Mouse (Mus musculus): ENCODE data around the gene Acnat1. TPM values are rescaled to one million over a fixed set of nuclear protein-coding genes. Genes with fewer than 3 reads are reported as not detected.
"Not testable (repeated sequence)": the region's sequence is repeated elsewhere in the genome, so short reads cannot be mapped to it uniquely, and the experiment has no call there.

Gene Acnat1
- not detected for total RNA-seq (2018; cell fraction: chromatin; rRNA removed)
- not detected for total RNA-seq (2018; cell fraction: cytosol; rRNA removed)
- total RNA-seq (2018; cell fraction: nucleus; rRNA removed), result not detected
- polyA plus RNA-seq (2018), result not detected in 3 replicates

DNA sequence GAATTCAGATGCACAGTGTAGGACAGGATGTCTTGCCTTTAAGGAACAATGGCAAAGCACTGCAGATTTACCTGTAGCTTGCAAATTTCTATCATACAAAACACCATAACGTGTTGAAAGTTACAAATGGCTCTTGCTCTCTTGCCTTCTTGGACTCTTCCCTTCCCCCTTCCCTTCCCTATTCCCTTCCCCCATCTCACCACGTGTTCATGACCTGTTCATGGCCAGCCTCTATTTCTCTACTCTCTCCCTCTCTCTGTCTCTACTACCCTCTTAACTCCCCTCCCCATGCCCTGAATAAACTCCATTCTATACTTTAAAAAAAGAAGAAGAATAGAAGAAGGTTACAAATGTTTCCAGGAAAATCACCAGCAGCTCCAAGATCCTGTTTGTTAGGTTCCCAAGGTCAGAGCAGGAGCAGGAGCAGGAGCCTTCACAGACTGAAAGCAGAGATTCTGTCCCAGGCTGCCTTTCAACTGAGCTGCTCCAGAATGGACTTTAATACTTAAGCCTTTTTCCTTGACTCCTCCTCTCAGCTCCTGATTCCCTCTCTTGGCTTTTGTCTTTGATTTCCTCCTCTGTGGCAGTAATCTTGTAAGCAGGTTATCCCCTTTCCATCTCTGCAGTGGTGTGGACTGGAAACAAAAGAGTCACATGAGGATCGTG lies at the start of gene Acnat1:
TSS of gene Acnat1 (minus strand) at position 478 of the 666 bp plus-strand sequence.
- 59% methylated on average over 3 of the region's 3 CpGs for WGBS (ENCODE audit: missing documents)
- Histone ChIP-seq H3K79me2 (ENCODE audit: inconsistent target) (no peaks in the 10 kb centered on the region), H3K27ac (no peak within 1 kb of the TSS), H3K36me3 (ENCODE audit: inconsistent target) (no peaks in the 10 kb centered on the region), H3K4me3 (ENCODE audit: inconsistent target) (no peak within 1 kb of the TSS)

- Histone ChIP-seq H3K27ac (no peak overlapping the region), H3K79me2 (ENCODE audit: inconsistent target) (peaks cover 32% of the 10 kb centered on the region), H3K36me3 (ENCODE audit: inconsistent target) (no peaks in the 10 kb centered on the region), H3K4me3 (ENCODE audit: inconsistent target) (no peak overlapping the region)
- 94% methylated on average over 9 of the region's 9 CpGs for WGBS (ENCODE audit: missing documents)
Measured at GRCm38 (mm10) chr4:49522576-49522975, 48.9 kb upstream of the Acnat1 start.

DNA sequence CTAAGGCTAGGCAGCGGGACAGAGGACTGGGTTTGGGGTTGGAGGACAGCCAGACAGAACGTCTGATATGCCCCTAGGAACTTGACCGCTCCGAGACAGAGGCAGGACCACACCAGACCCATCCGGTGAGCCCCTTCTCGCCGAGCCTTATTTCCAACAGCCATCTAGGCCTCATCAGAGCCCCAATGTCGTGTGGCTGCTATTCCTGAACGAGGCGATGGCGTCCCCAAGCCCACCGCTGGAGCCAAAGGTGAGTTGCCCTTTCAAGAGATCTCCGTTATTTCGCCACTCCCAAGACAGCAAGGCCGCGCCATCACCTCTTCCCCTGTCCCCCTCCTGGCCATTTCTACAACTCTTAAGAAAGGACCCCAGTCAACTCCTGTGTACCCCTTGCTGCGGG lies 47.6 kb upstream of the Acnat1 start:
- peaks cover 45% of the 10 kb centered on the region for H3K79me2 ChIP-seq (ENCODE audit: inconsistent target)
- WGBS (ENCODE audit: missing documents), result 2% methylated on average over 17 of the region's 17 CpGs
- H3K27ac ChIP-seq, result peak overlapping the region; percentile 21; the same call in 1 of the 2 replicates
- no peaks in the 10 kb centered on the region for H3K36me3 ChIP-seq (ENCODE audit: inconsistent target)
- peak overlapping the region; percentile 93 for H3K4me3 ChIP-seq (ENCODE audit: inconsistent target)

- peak within 1 kb of the TSS; percentile 52 for H3K27ac ChIP-seq
- no peaks in the 10 kb centered on the region for H3K36me3 ChIP-seq (ENCODE audit: inconsistent target)
- peaks cover 51% of the 10 kb centered on the region for H3K79me2 ChIP-seq (ENCODE audit: inconsistent target)
- peak within 1 kb of the TSS; percentile 93 for H3K4me3 ChIP-seq (ENCODE audit: inconsistent target)
- WGBS (ENCODE audit: missing documents), result under 1% methylated on average over 41 of the region's 41 CpGs
Measured at GRCm38 (mm10) chr4:49520572-49521340, 47.0 kb upstream of the Acnat1 start, which contains the start of the genes Mrpl50 and Zfp189. Mrpl50 (minus strand) TSS chr4:49521093. Zfp189 (plus strand) TSS chr4:49521176.

GRCm38 (mm10) chr4:49519476-49519875 lies 45.8 kb upstream of the Acnat1 start:
- H3K4me3 ChIP-seq (ENCODE audit: inconsistent target), result no peak overlapping the region
- 81% methylated on average over 5 of the region's 5 CpGs for WGBS (ENCODE audit: missing documents)
- H3K36me3 ChIP-seq (ENCODE audit: inconsistent target), result no peaks in the 10 kb centered on the region
- H3K27ac ChIP-seq, result no peak overlapping the region
- H3K79me2 ChIP-seq (ENCODE audit: inconsistent target), result peaks cover 63% of the 10 kb centered on the region

DNA sequence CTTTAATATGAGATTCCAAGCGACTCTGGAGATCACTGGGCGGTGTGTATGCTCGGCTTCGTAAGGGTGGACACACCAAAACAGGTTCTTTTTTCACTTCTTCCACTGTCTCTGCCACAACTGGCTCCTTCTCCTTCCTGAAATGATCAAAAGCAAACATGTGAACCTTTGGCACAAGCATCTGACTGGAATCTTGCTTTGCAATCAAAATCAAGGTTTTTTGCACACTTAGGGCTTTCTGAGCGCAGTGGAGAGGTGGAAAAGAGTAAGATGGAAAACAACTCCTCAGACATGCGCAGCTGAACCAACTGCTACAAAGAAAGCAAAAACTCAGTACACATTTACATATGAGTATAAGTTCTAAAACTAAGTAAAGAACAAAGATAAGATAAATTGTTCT lies 40.7 kb upstream of the Acnat1 start:
- no peak overlapping the region for H3K4me3 ChIP-seq (ENCODE audit: inconsistent target)
- peaks cover 49% of the 10 kb centered on the region for H3K79me2 ChIP-seq (ENCODE audit: inconsistent target)
- over 99% methylated on average over 6 of the region's 6 CpGs for WGBS (ENCODE audit: missing documents)
- H3K27ac ChIP-seq, result no peak overlapping the region
- H3K36me3 ChIP-seq (ENCODE audit: inconsistent target), result peaks cover 16% of the 10 kb centered on the region

GRCm38 (mm10) chr4:49512636-49513035 lies 38.9 kb upstream of the Acnat1 start:
- peaks cover 16% of the 10 kb centered on the region for H3K36me3 ChIP-seq (ENCODE audit: inconsistent target)
- peaks cover 31% of the 10 kb centered on the region for H3K79me2 ChIP-seq (ENCODE audit: inconsistent target)
- WGBS (ENCODE audit: missing documents), result 100% methylated on average over 3 of the region's 4 CpGs

GRCm38 (mm10) chr4:49510236-49510835 lies 36.6 kb upstream of the Acnat1 start:
- not testable (repeated sequence) for H3K27ac ChIP-seq; H3K4me3 ChIP-seq (ENCODE audit: inconsistent target); H3K79me2 ChIP-seq (ENCODE audit: inconsistent target)
- H3K36me3 ChIP-seq (ENCODE audit: inconsistent target), result peaks cover 16% of the 10 kb centered on the region
- WGBS (ENCODE audit: missing documents), result no CpG with 5 or more reads among the region's 1 CpGs

More at GRCm38 (mm10) chr4:49512636-49513035, 38.9 kb upstream of the Acnat1 start:
- no peak overlapping the region for H3K4me3 ChIP-seq (ENCODE audit: inconsistent target)
- H3K27ac ChIP-seq, result no peak overlapping the region

DNA sequence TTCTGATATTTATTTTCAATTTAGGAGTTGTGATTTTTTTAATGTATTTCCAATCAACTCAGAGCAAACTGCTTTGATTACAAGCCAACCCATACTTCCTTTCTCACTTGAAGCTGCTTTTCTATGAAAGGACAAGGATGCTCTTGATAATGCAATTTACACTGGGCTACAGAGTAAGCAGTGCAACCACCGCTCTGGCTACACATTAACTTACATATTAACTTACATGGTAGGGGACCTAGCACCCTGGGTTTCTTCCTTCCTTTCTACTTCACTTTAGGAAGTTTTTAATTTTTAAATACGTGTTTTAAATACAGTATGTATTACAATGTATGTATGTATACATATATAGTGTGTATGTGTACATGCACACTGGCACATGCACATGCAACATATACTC lies 35.5 kb upstream of the Acnat1 start:
- Histone ChIP-seq H3K79me2 (ENCODE audit: inconsistent target) (no peaks in the 10 kb centered on the region), H3K36me3 (ENCODE audit: inconsistent target) (peaks cover 16% of the 10 kb centered on the region), H3K4me3 (ENCODE audit: inconsistent target) (no peak overlapping the region), H3K27ac (no peak overlapping the region)
- 94% methylated on average over 2 of the region's 2 CpGs for WGBS (ENCODE audit: missing documents)

- no peaks in the 10 kb centered on the region for H3K36me3 ChIP-seq (ENCODE audit: inconsistent target)
- no peak within 1 kb of the TSS for H3K27ac ChIP-seq
- H3K4me3 ChIP-seq (ENCODE audit: inconsistent target), result no peak within 1 kb of the TSS
- 71% methylated on average over 3 of the region's 3 CpGs for WGBS (ENCODE audit: missing documents)
- no peaks in the 10 kb centered on the region for H3K79me2 ChIP-seq (ENCODE audit: inconsistent target)
Measured at GRCm38 (mm10) chr4:49506386-49506785, 32.7 kb upstream of the Acnat1 start, which contains the start of gene Baat. Baat (minus strand) TSS chr4:49506557.

GRCm38 (mm10) chr4:49503563-49503962 lies 29.9 kb upstream of the Acnat1 start:
- WGBS (ENCODE audit: missing documents), result 91% methylated on average over 1 of the region's 1 CpGs
- Histone ChIP-seq H3K79me2 (ENCODE audit: inconsistent target) (no peaks in the 10 kb centered on the region), H3K27ac (no peak overlapping the region), H3K36me3 (ENCODE audit: inconsistent target) (no peaks in the 10 kb centered on the region), H3K4me3 (ENCODE audit: inconsistent target) (no peak overlapping the region)

- H3K79me2 ChIP-seq (ENCODE audit: inconsistent target); H3K36me3 ChIP-seq (ENCODE audit: inconsistent target); H3K4me3 ChIP-seq (ENCODE audit: inconsistent target); H3K27ac ChIP-seq: not testable (repeated sequence)
- 83% methylated on average over 3 of the region's 3 CpGs for WGBS (ENCODE audit: missing documents)
Measured at GRCm38 (mm10) chr4:49485934-49486650, 12.4 kb upstream of the Acnat1 start.

DNA sequence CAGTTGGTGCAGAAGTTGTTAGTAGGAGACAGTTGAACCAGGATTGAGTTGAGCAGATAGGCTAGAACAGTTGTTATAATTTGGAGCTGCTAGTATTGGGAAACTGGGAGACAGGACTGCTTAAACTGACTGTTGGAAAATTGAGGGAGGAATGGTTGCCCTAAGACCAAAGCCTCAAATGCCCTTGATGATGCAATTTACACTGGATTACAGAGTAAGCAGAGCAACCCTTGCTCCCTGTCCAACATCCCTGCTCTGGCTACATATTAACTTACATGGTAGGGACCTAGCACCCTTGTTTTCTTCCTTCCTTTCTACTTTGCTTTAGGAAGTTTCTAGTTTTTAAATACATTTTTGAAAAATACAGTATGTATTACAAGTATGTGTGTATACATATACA lies 11.7 kb upstream of the Acnat1 start:
- H3K27ac ChIP-seq, result no peak overlapping the region
- H3K4me3 ChIP-seq (ENCODE audit: inconsistent target), result no peak overlapping the region
- no peaks in the 10 kb centered on the region for H3K79me2 ChIP-seq (ENCODE audit: inconsistent target)
- no peaks in the 10 kb centered on the region for H3K36me3 ChIP-seq (ENCODE audit: inconsistent target)

DNA sequence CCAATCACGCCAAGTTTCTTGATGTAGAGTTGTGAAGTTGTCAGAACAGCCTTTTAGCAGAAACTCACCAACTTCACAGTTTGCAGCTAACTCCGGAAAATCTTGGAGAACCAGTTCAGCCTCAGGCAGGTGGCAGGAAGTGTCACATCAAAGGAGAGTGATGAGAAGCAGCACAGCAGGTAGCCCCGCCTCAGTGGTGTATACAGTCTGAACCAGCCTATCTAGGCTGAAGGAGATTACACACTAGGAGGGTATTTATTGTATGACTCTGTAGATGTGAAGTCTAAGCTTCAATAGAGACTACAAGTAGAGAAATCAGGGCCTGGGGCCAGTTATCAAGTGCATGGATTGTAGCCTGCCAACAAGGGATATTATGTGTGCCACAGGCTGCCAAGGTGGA lies 7.2 kb upstream of the Acnat1 start:
- WGBS (ENCODE audit: missing documents), result 97% methylated on average over 3 of the region's 3 CpGs
- Histone ChIP-seq H3K79me2 (ENCODE audit: inconsistent target) (no peaks in the 10 kb centered on the region), H3K36me3 (ENCODE audit: inconsistent target) (no peaks in the 10 kb centered on the region), H3K27ac (no peak overlapping the region), H3K4me3 (ENCODE audit: inconsistent target) (no peak overlapping the region)
